Mouse (Mus musculus) intestine, embryonic 15.5 days (tissue): ENCODE measurements around the gene Qrich1. TPM values are rescaled to one million over a fixed set of nuclear protein-coding genes. Genes with fewer than 3 reads are reported as not detected.

ENCODE experiments used
- ATAC-seq: fragments of 200-750 bp; cut with Nextera tagmentation; 2 replicates; pipeline ENCODE4 v1.8.0; 2017; ENCODE audit warnings: moderate TSS enrichment, moderate library complexity
- H3K27ac ChIP-seq: fragments of 300-500 bp; sonication (generic); 2 replicates; pipeline ENCODE4 v1.5.1; 2015; ENCODE audit warnings: mild to moderate bottlenecking, inconsistent platforms
- H3K27me3 ChIP-seq: fragments of 300-500 bp; sonication (generic); replicated peaks from 2 replicates; pipeline ENCODE4 v1.6.1; 2015; ENCODE audit warnings: inconsistent platforms
- H3K36me3 ChIP-seq: fragments of 300-500 bp; sonication (generic); 2 replicates; pipeline ENCODE4 v1.6.1; 2015; ENCODE audit warnings: inconsistent platforms
- H3K4me1 ChIP-seq: fragments of 300-500 bp; sonication (generic); replicated peaks from 2 replicates; pipeline ENCODE4 v1.6.1; 2015; ENCODE audit warnings: inconsistent platforms
- H3K4me2 ChIP-seq: fragments of 300-500 bp; sonication (generic); replicated peaks from 2 replicates; pipeline ENCODE4 v1.6.1; 2015; ENCODE audit warnings: mild to moderate bottlenecking, inconsistent platforms
- H3K4me3 ChIP-seq: fragments of 300-500 bp; sonication (generic); replicated peaks from 2 replicates; pipeline ENCODE4 v1.5.1; 2015; ENCODE audit warnings: inconsistent platforms
- H3K9ac ChIP-seq: fragments of 300-500 bp; sonication (generic); 2 replicates; pipeline ENCODE4 v1.6.1; 2015; ENCODE audit warnings: inconsistent platforms
- H3K9me3 ChIP-seq: fragments of 300-500 bp; sonication (generic); 2 replicates; pipeline ENCODE4 v1.6.1; 2016; ENCODE audit warnings: inconsistent platforms
- WGBS: fragments of 180-500 bp; shearing (Covaris S2); methylation state at CpG from one replicate; pipeline ENCODE4 v1.1.7; 2015; 5-methylcytosine and 5-hydroxymethylcytosine counted together
- polyA plus RNA-seq: library from polyadenylated mRNA; unstranded; fragments of >200 nt; fragmentation: Nextera tagmentation; extraction: Ambion mirVana; gene quantifications from 2 replicates; pipeline ENCODE4 v1.2.1, GENCODE M21; 2015

Qrich1 gene
- polyA plus RNA-seq, 1 experiment from 2014 or later: 102 TPM

DNA sequence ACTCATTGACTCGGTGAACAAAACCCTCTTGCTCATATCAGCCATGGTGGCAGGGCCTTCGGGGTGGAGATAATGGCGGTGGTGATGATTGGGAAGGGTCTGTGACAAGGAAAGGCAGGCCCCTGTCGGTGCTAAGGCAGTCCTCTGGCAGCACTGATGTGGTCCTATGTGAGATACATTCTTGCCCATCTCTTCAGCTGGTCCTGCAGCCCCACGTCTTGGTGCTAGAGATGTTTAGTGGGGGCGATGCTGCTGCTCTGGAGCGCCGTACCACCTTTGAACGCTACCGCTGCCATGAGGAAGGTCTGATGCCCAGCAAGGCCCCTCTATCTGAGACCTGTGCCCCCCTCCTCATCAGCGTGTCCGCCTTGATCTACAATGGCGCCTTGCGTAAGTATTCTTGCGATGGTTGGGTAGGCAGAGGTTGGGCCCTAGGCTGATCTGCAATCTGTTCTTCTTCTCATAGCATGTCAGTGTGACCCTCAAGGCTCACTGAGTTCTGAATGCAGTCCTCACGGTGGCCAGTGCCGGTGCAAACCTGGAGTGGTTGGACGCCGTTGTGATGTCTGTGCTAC is 31.2 kb upstream of the Qrich1 start:
- ATAC-seq: no peak
- no peak overlapping the region for H3K4me3 ChIP-seq
- H3K27me3 ChIP-seq: no peaks in the 10 kb centered on the region
- H3K9me3 ChIP-seq: no peaks in the 10 kb centered on the region
- H3K9ac ChIP-seq: no peak overlapping the region
- 92% methylated on average over 19 of the region's 19 CpGs for WGBS
- peaks cover 11% of the 10 kb centered on the region for H3K4me1 ChIP-seq
- no peak overlapping the region for H3K27ac ChIP-seq
- peaks cover 60% of the 10 kb centered on the region for H3K36me3 ChIP-seq
- H3K4me2 ChIP-seq: no peak overlapping the region

DNA sequence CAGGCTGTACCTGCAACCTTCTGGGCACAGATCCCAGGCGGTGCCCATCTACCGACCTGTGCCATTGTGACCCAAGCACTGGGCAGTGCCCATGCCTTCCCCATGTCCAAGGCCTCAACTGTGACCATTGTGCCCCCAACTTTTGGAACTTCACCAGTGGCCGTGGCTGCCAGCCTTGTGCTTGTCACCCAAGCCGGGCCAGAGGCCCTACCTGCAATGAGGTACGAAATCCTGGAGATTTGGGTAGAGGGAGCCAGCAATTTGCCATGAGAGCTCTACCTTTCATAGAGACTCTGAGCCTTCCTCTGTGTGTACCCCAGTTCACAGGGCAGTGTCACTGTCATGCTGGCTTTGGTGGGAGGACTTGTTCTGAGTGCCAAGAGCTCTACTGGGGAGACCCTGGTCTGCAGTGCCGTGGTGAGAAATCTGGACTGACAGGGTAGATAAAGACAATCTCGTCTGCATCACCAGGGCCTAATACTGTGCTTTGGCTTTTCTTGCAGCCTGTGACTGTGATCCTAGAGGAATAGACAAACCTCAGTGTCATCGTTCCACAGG is 29.6 kb upstream of the Qrich1 start:
- H3K36me3 ChIP-seq: peaks cover 53% of the 10 kb centered on the region
- ATAC-seq: no peak
- no peak overlapping the region for H3K9ac ChIP-seq
- no peak overlapping the region for H3K4me3 ChIP-seq
- WGBS: 94% methylated on average over 8 of the region's 8 CpGs
- no peaks in the 10 kb centered on the region for H3K9me3 ChIP-seq
- peaks cover 11% of the 10 kb centered on the region for H3K4me1 ChIP-seq
- H3K27me3 ChIP-seq: no peaks in the 10 kb centered on the region
- no peak overlapping the region for H3K27ac ChIP-seq
- H3K4me2 ChIP-seq: no peak overlapping the region

GRCm38 (mm10) chr9:108488403-108488802 is 28.2 kb upstream of the Qrich1 start:
- H3K36me3 ChIP-seq: peaks cover 54% of the 10 kb centered on the region
- no peaks in the 10 kb centered on the region for H3K9me3 ChIP-seq

GRCm38 (mm10) chr9:108489215-108489614 is 27.4 kb upstream of the Qrich1 start:
- ATAC-seq: no peak
- no peak overlapping the region for H3K27ac ChIP-seq

More at GRCm38 (mm10) chr9:108488403-108488802, 28.2 kb upstream of the Qrich1 start:
- no peak overlapping the region for H3K4me2 ChIP-seq
- 92% methylated on average over 17 of the region's 17 CpGs for WGBS
- peaks cover 16% of the 10 kb centered on the region for H3K4me1 ChIP-seq
- ATAC-seq: no peak
- H3K9ac ChIP-seq: no peak overlapping the region
- H3K4me3 ChIP-seq: no peak overlapping the region
- H3K27ac ChIP-seq: no peak overlapping the region
- H3K27me3 ChIP-seq: no peaks in the 10 kb centered on the region

DNA sequence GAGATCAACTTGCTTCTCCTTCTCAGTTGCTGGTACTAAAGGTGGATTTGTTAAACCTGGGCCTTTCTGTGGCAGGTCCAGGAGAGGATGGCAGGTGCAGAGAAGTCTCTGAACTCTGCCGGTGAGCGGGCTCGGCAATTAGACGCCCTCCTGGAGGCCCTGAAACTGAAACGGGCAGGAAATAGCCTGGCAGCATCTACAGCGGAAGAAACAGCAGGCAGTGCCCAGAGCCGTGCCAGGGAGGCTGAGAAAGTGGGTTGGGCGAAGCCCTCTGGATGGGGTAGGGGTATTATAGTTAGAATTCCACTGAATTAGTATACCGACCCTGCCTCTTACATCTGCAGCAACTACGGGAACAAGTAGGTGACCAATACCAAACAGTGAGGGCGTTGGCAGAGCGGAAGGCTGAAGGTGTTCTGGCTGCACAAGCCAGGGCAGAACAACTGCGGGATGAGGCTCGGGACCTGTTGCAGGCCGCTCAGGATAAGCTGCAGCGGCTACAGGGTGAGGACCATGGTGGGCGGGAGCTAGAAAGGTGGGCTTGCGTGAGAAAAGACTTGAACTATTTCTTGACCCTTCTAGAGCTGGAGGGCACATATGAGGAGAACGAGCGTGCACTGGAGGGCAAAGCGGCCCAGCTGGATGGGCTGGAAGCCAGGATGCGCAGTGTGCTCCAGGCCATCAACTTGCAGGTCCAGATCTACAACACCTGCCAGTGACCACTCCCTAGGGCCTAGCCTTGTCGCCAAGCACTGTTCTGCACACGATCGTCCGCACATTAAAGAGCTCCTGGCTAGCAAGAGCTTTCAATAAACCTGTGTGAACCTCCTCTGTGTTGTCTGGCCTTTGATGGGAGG is 26.7 kb upstream of the Qrich1 start:
- Histone ChIP-seq H3K4me1 (peaks cover 16% of the 10 kb centered on the region), H3K4me3 (peak overlapping the region; percentile 97), H3K9me3 (no peaks in the 10 kb centered on the region), H3K9ac (peak overlapping the region; percentile 94), H3K4me2 (peak overlapping the region; percentile 68), H3K27ac (peak overlapping the region; percentile 97), H3K27me3 (no peaks in the 10 kb centered on the region), H3K36me3 (peaks cover 60% of the 10 kb centered on the region)
- peak; percentile 18 for ATAC-seq
- WGBS: 64% methylated on average over 26 of the region's 26 CpGs

More at GRCm38 (mm10) chr9:108489215-108489614, 27.4 kb upstream of the Qrich1 start:
- H3K36me3 ChIP-seq: peaks cover 55% of the 10 kb centered on the region
- no peak overlapping the region for H3K9ac ChIP-seq
- no peak overlapping the region for H3K4me2 ChIP-seq
- H3K4me3 ChIP-seq: no peak overlapping the region
- peaks cover 16% of the 10 kb centered on the region for H3K4me1 ChIP-seq
- WGBS: 97% methylated on average over 20 of the region's 20 CpGs
- no peaks in the 10 kb centered on the region for H3K27me3 ChIP-seq
- H3K9me3 ChIP-seq: no peaks in the 10 kb centered on the region

GRCm38 (mm10) chr9:108490559-108491285 is 25.9 kb upstream of the Qrich1 start, which contains the start of gene Usp19:
Gene Usp19, plus strand, starts transcription at chr9:108490602.
- H3K9me3 ChIP-seq: no peaks in the 10 kb centered on the region
- under 1% methylated on average over 69 of the region's 69 CpGs for WGBS

DNA sequence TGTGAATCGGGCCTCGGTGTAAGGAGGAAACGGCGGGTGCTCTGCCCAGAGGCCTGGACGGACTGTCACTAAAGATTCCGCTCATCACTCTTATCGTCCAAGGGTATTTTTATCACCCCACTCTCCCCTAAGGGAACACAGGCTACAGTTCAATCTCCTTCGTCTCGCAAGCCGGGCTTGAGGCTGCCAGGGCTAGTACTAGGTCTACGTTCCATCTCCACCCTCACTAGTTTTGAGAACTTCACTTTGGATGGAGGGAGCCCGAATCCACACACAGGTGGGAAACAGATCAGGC is 25.4 kb upstream of the Qrich1 start:
- Histone ChIP-seq H3K4me3 (peak overlapping the region; percentile 97), H3K9ac (peak overlapping the region; percentile 94), H3K4me2 (peak overlapping the region; percentile 68), H3K4me1 (peaks cover 16% of the 10 kb centered on the region), H3K27ac (peak overlapping the region; percentile 97), H3K27me3 (no peaks in the 10 kb centered on the region), H3K9me3 (no peaks in the 10 kb centered on the region), H3K36me3 (peaks cover 62% of the 10 kb centered on the region)
- no peak for ATAC-seq
- 6% methylated on average over 12 of the region's 12 CpGs for WGBS

More at GRCm38 (mm10) chr9:108490559-108491285, 25.9 kb upstream of the Qrich1 start, which contains the start of gene Usp19:
- peak; percentile 97 for ATAC-seq
- Histone ChIP-seq H3K4me2 (peak within 1 kb of the TSS; percentile 68), H3K4me1 (peaks cover 16% of the 10 kb centered on the region), H3K27ac (peak within 1 kb of the TSS; percentile 97), H3K27me3 (no peaks in the 10 kb centered on the region), H3K36me3 (peaks cover 61% of the 10 kb centered on the region), H3K9ac (peak within 1 kb of the TSS; percentile 94), H3K4me3 (peak within 1 kb of the TSS; percentile 97)

GRCm38 (mm10) chr9:108492043-108492750 is 24.4 kb upstream of the Qrich1 start:
- Histone ChIP-seq H3K4me3 (peak overlapping the region; percentile 97), H3K4me2 (peak overlapping the region; percentile 68), H3K27ac (no peak overlapping the region), H3K36me3 (peaks cover 63% of the 10 kb centered on the region), H3K27me3 (no peaks in the 10 kb centered on the region), H3K9me3 (no peaks in the 10 kb centered on the region), H3K9ac (peak overlapping the region; percentile 94), H3K4me1 (peaks cover 16% of the 10 kb centered on the region)
- WGBS: 78% methylated on average over 16 of the region's 16 CpGs
- ATAC-seq: no peak

DNA sequence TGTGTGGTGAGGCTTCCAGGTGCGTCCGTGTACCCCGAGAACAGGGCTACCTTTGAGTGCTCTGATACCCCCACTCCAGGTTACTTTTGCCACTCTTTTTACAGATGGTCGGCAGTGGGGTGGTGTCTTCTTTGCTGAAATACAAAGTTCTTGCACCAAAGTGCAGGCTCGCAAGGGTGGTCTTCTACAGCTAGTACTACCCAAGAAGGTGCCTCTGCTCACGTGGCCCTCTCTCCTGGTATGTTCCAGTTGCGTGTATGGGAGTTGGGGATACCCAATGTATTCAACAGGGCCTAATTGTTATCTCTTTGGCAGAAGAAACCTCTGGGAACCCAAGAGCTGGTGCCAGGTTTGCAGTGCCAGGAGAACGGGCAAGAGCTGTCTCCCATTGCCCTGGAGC is 23.4 kb upstream of the Qrich1 start:
- no peaks in the 10 kb centered on the region for H3K27me3 ChIP-seq
- no peak overlapping the region for H3K27ac ChIP-seq
- H3K9me3 ChIP-seq: no peaks in the 10 kb centered on the region
- peaks cover 16% of the 10 kb centered on the region for H3K4me1 ChIP-seq
- H3K4me2 ChIP-seq: no peak overlapping the region
- no peak overlapping the region for H3K4me3 ChIP-seq
- 96% methylated on average over 8 of the region's 8 CpGs for WGBS
- H3K36me3 ChIP-seq: peaks cover 63% of the 10 kb centered on the region
- no peak for ATAC-seq
- H3K9ac ChIP-seq: no peak overlapping the region

DNA sequence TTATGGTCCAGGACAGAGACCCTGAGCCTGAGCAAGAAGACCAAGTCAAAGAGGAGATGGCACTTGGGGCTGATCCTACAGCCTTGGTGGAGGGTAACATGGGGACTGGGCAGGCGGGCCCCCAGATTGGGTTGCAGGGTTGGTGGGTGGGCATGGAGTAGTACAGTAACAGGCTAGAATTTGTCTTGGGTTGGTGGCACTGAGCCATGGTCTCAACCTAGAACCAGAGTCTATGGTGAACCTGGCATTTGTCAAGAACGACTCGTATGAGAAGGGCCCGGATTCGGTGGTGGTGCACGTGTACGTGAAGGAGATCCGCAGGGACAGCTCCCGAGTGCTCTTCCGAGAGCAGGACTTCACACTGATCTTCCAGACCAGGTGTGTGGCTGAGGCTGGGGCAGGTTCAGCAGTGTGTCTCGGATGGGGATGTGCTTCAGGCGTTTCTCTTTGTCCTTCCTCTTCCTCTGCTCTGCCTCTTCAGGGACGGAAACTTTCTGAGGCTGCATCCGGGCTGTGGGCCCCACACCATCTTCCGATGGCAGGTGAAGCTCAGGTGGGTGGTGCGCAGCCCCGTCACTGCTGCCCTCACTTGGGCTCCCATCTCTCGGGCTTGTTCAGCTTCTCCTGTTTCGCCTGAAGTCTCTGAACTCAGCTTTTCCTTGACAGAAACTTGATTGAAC is 22.3 kb upstream of the Qrich1 start:
- H3K27ac ChIP-seq: no peak overlapping the region
- H3K4me2 ChIP-seq: no peak overlapping the region
- no peak for ATAC-seq
- WGBS: 93% methylated on average over 19 of the region's 19 CpGs
- no peaks in the 10 kb centered on the region for H3K27me3 ChIP-seq
- H3K9ac ChIP-seq: no peak overlapping the region
- H3K4me3 ChIP-seq: no peak overlapping the region
- no peaks in the 10 kb centered on the region for H3K9me3 ChIP-seq
- peaks cover 16% of the 10 kb centered on the region for H3K4me1 ChIP-seq
- peaks cover 64% of the 10 kb centered on the region for H3K36me3 ChIP-seq

- H3K9me3 ChIP-seq: no peaks in the 10 kb centered on the region
- no peak overlapping the region for H3K4me3 ChIP-seq
- no peak overlapping the region for H3K9ac ChIP-seq
- no peaks in the 10 kb centered on the region for H3K27me3 ChIP-seq
- 84% methylated on average over 10 of the region's 10 CpGs for WGBS
- no peak overlapping the region for H3K4me2 ChIP-seq
- peaks cover 13% of the 10 kb centered on the region for H3K4me1 ChIP-seq
- peaks cover 68% of the 10 kb centered on the region for H3K36me3 ChIP-seq
- H3K27ac ChIP-seq: no peak overlapping the region
- ATAC-seq: no peak
Measured at GRCm38 (mm10) chr9:108494905-108495304, 21.7 kb upstream of the Qrich1 start.
